Mouse (Mus musculus) stomach, postnatal 0 days (tissue): Measurements from ENCODE around the gene Grb10.

ENCODE experiments used
- CTCF ChIP-seq: IDR thresholded peaks from 2 replicates; pipeline ENCODE4 v1.5.1; 2016; ENCODE audit warnings: antibody characterized with exemption, low read depth, mild to moderate bottlenecking, moderate library complexity
- EP300 ChIP-seq: optimal IDR thresholded peaks from 2 replicates; pipeline ENCODE3; 2016; ENCODE audit warnings: antibody characterized with exemption

DNA sequence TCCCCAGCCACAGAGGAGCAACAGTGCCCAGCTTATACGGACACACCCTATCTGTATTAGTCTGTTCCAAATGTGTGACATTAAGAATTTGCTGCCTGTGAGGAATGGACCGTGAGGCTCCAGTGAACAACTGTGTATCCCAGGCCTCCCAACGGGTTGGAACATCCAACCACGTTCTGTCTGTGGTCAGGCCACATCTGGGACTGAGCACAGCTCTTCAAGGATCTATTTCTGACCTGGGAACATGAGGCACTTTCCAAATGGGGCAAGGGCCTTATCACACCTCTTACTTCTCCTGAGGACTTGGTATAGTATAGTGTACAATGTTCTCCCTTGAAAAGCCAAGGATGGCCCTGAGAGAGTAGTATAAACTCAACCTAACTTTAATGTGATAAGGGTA is 19.9 kb downstream of the Grb10 start:
- no peak for TF ChIP-seq CTCF
- TF ChIP-seq EP300, result no peak
